Mouse (Mus musculus) adrenal gland, postnatal 14 days (tissue): ENCODE results near the gene Tesc. TPM values are rescaled to one million over a fixed set of nuclear protein-coding genes. Genes with fewer than 3 reads are reported as not detected.
A peak's percentile ranks its signal among the peaks of the same experiment; 100 is the strongest.

Experiments
- DNase-seq: peaks from one replicate; pipeline ENCODE4 v3.0.0; 2021; ENCODE audit warnings: mixed read lengths
- total RNA-seq: library from RNA; stranded (reverse); gene quantifications from 2 replicates; pipeline ENCODE4 v1.2.3, GENCODE M21; 2021

Gene Tesc
- total RNA-seq, 1 experiment from 2014 or later, result 78.8 TPM

- DNase-seq, result no peak
Measured at GRCm38 (mm10) chr5:118076721-118077592, 49.4 kb downstream of the Tesc start.

- DNase-seq, result no peak
Measured at GRCm38 (mm10) chr5:118078550-118078949, 51.0 kb downstream of the Tesc start.

- DNase-seq, result no peak
Measured at GRCm38 (mm10) chr5:118079354-118079753, 51.8 kb downstream of the Tesc start.

- no peak for DNase-seq
Measured at GRCm38 (mm10) chr5:118079839-118080250, 52.3 kb downstream of the Tesc start.

GRCm38 (mm10) chr5:118081374-118081949 lies 53.9 kb downstream of the Tesc start:
- DNase-seq, result no peak

- no peak for DNase-seq
Measured at GRCm38 (mm10) chr5:118081996-118082395, 54.5 kb downstream of the Tesc start.

- no peak for DNase-seq
Measured at GRCm38 (mm10) chr5:118083060-118083638, 55.6 kb downstream of the Tesc start.

- DNase-seq, result no peak
Measured at GRCm38 (mm10) chr5:118084171-118084727, 56.7 kb downstream of the Tesc start.

- DNase-seq, result no peak
Measured at GRCm38 (mm10) chr5:118085313-118085712, 57.8 kb downstream of the Tesc start.

- no peak for DNase-seq
Measured at GRCm38 (mm10) chr5:118086956-118087355, 59.4 kb downstream of the Tesc start.

- peak; percentile 70 for DNase-seq
Measured at GRCm38 (mm10) chr5:118089102-118089501, 61.6 kb downstream of the Tesc start.

- no peak for DNase-seq
Measured at GRCm38 (mm10) chr5:118090101-118090500, 62.6 kb downstream of the Tesc start.

- DNase-seq, result peak; percentile 45
Measured at GRCm38 (mm10) chr5:118090837-118091236, 63.3 kb downstream of the Tesc start.

GRCm38 (mm10) chr5:118093321-118094035 lies 65.9 kb downstream of the Tesc start:
- no peak for DNase-seq

GRCm38 (mm10) chr5:118095433-118095832 lies 67.9 kb downstream of the Tesc start:
- no peak for DNase-seq

- DNase-seq, result no peak
Measured at GRCm38 (mm10) chr5:118095849-118096248, 68.3 kb downstream of the Tesc start.

GRCm38 (mm10) chr5:118096317-118096716 lies 68.8 kb downstream of the Tesc start:
- DNase-seq, result no peak

- no peak for DNase-seq
Measured at GRCm38 (mm10) chr5:118099069-118099869, 71.7 kb downstream of the Tesc start.

GRCm38 (mm10) chr5:118099870-118100478 lies 72.4 kb downstream of the Tesc start:
- DNase-seq, result no peak

GRCm38 (mm10) chr5:118105536-118105935 lies 78.0 kb downstream of the Tesc start:
- no peak for DNase-seq

GRCm38 (mm10) chr5:118106667-118107066 lies 79.1 kb downstream of the Tesc start:
- DNase-seq, result no peak
